17 mouse cellular contexts compared by ENCODE assay signal in genomic region chr12:100944921-100945336, GRCm38 (mm10). TPM values are rescaled to one million over a fixed set of nuclear protein-coding genes. Genes with fewer than 3 reads are reported as not detected.
DNase-seq lines count a peak whose midpoint lies in the region; ATAC-seq and TF ChIP-seq lines count a peak whose summit lies in the region.
"Had no signal": no experiment of that assay in that cellular context is flagged by ENCODE, and none has a peak within 500 bp of the region (broad histone marks: within the 10 kb centered on the region; RNA-seq: fewer than 3 reads in every experiment).

No protein-coding gene starts in this region.

- DNase-seq in frontal cortex, adult 2 months (ENCODE audit: extremely low spot score in 1 of 2, low spot score in 1 of 2), result no peak
- no peak for DNase-seq in lung, adult 2 months
- DNase-seq in cerebellum, postnatal 10 days, result peak; percentile 86
- peak; percentile 42 for DNase-seq in lung, postnatal 14 days
- DNase-seq in natural killer cell, adult 2 months (ENCODE audit: low spot score in 2 of 2), result no peak
- DNase-seq: adrenal gland, adult 2 months; embryo, embryonic 11 days; retina, postnatal 1 day had no signal

- no peaks in the 10 kb centered on the region for H3K9me3 ChIP-seq in lung, embryonic 15.5 days
- H3K9me3 ChIP-seq: hindbrain, embryonic 15.5 days; liver, embryonic 12.5 days; megakaryocyte, embryonic 14.5 days had no signal

- WGBS in lung, embryonic 15.5 days, result 68% methylated on average over 21 of the region's 21 CpGs
- 73% methylated on average over 21 of the region's 21 CpGs for WGBS in lung, adult 2 months

- no peak for TF ChIP-seq CTCF in lung, adult 2 months (IDR thresholded peaks at IDR 0.05; ENCODE audit: insufficient read depth, low read length)

- no peak overlapping the region for H3K27ac ChIP-seq in lung, embryonic 15.5 days
- H3K27ac ChIP-seq: heart, adult 2 months; hindbrain, embryonic 15.5 days; liver, embryonic 12.5 days had no signal

- H3K4me2 ChIP-seq in lung, embryonic 15.5 days, result no peak overlapping the region
- H3K4me2 ChIP-seq: hindbrain, embryonic 15.5 days; liver, embryonic 12.5 days had no signal

- no peak overlapping the region for H3K4me3 ChIP-seq in lung, embryonic 15.5 days
- H3K4me3 ChIP-seq in lung, adult 2 months (replicated peaks; ENCODE audit: extremely low read depth, low read depth, low read length), result no peak overlapping the region
- H3K4me3 ChIP-seq: heart, adult 2 months; hindbrain, embryonic 15.5 days; liver, embryonic 12.5 days; megakaryocyte, embryonic 14.5 days had no signal

- no peak for TF ChIP-seq POLR2A in lung, adult 2 months (IDR thresholded peaks at IDR 0.05; ENCODE audit: borderline replicate concordance, extremely low read depth, low read depth, low read length)

- H3K4me1 ChIP-seq in lung, embryonic 15.5 days, result peaks cover 3% of the 10 kb centered on the region; the same call in 1 of the 2 replicates
- H3K4me1 ChIP-seq in lung, adult 2 months (ENCODE audit: control insufficient read depth, insufficient read depth, low read length), result no peaks in the 10 kb centered on the region
- H3K4me1 ChIP-seq: hindbrain, embryonic 15.5 days; liver, embryonic 12.5 days; megakaryocyte, embryonic 14.5 days had no signal

- peaks cover 33% of the 10 kb centered on the region for H3K36me3 ChIP-seq in lung, embryonic 15.5 days

- H3K9ac ChIP-seq in lung, embryonic 15.5 days, result no peak overlapping the region
- H3K9ac ChIP-seq: hindbrain, embryonic 15.5 days; liver, embryonic 12.5 days had no signal

- peak; percentile 25; the same call in 1 of the 2 replicates for ATAC-seq in frontal cortex, adult (ENCODE audit: low TSS enrichment)
- ATAC-seq in lung, embryonic 15.5 days (ENCODE audit: borderline replicate concordance, extremely low read depth, low FRiP score, low TSS enrichment), result peak; percentile 47; the same call in 1 of the 2 replicates
- no peak for ATAC-seq in granulocyte monocyte progenitor cell, adult 5-6 weeks (replicated peaks; ENCODE audit: poor library complexity, severe bottlenecking)
- ATAC-seq: forebrain, embryonic 16.5 days; liver, embryonic 12.5 days; Patski had no signal

- H3K27me3 ChIP-seq in lung, embryonic 15.5 days, result no peaks in the 10 kb centered on the region
- H3K27me3 ChIP-seq: hindbrain, embryonic 15.5 days; liver, embryonic 12.5 days; megakaryocyte, embryonic 14.5 days; Patski had no signal

RNA-seq across cellular contexts. Expression of gene Gpr68, which starts 36.9 kb away (rescaled TPM):
- 5.4 TPM in 2 replicates for polyA plus RNA-seq in frontal cortex, adult 2 months (2012; rRNA removed)
- 0.29 and 0.71 TPM in 2 replicates for polyA plus RNA-seq in lung, embryonic 15.5 days (2015; fragmentation: Nextera tagmentation; extraction: Ambion mirVana)
- 3.2 and 4.2 TPM in 2 replicates for polyA plus RNA-seq in lung, adult 2 months (2012; rRNA removed)
- 0.23 and 1.6 TPM in 2 replicates for total RNA-seq in granulocyte monocyte progenitor cell, adult 5-6 weeks (2014; fragmentation: Nextera tagmentation)
- 0.47 TPM in 1 of 2 replicates, not detected in the other for total RNA-seq in granulocyte monocyte progenitor cell, adult 5-6 weeks (2017)

Comparison
In these comparisons a context has a peak if more than half of its experiments do, and no peak if none do; other contexts are left out.
1. DNase-seq: peak in cerebellum, postnatal 10 days (2 of 2) and lung, postnatal 14 days (single experiment); none in frontal cortex, adult 2 months (0 of 2), lung, adult 2 months (single experiment) and natural killer cell, adult 2 months (0 of 2).